Mouse (Mus musculus): ENCODE data around the gene Saa4.
"Not testable (repeated sequence)": the region's sequence is repeated elsewhere in the genome, so short reads cannot be mapped to it uniquely, and the experiment has no call there.

Saa4 gene

DNA sequence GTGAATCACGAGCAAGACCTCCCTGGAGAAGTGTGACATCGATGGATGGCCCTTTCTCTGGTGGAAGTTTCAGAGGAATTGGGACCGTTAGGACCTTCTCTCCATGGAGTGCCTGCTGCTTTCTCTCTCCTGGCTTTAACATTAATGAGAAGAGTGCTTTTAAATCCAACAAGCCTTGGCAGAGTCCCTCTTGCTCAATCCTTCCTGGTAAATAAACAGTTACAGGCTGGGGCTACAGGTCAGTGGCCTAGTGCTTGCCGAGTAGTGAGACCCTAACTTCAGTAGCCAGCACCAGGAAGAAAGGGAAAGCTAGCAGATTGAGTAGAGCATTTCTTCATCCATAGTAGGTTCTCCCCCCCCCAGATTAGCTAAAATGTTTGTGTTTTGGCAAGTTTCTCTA, at the start of gene Saa4:
Gene Saa4, minus strand, starts transcription at position 146 of the 400 bp plus-strand sequence.
- no peak for DNase-seq (ENCODE audit: low spot score in 2 of 2)

- DNase-seq (ENCODE audit: low spot score in 2 of 2) = peak in 1 of 2 experiments; percentile 42
These were observed 38.3 kb upstream of the Saa4 start for GRCm38 (mm10) chr7:46770706-46771105.

DNA sequence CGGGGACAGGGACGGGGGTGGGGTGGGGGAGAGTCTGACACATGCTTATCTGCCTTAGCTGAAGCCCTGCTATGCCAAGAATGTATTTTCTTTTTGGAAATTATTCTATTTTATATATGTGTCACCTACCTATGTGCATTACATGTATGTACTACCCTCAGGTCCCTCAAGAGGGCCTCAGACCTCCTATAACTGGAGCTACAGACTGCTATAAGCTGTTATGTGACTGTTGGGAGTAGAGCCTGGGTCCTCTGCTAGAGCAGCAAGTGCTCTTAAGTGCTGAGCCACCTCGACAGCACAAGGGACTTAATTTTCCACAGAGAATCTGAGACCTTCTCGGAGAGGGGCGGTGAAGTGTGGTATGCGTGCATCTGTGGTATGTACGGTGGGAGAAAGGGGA, 36.0 kb upstream of the Saa4 start:
- DNase-seq (ENCODE audit: low spot score in 2 of 2) = no peak

DNA sequence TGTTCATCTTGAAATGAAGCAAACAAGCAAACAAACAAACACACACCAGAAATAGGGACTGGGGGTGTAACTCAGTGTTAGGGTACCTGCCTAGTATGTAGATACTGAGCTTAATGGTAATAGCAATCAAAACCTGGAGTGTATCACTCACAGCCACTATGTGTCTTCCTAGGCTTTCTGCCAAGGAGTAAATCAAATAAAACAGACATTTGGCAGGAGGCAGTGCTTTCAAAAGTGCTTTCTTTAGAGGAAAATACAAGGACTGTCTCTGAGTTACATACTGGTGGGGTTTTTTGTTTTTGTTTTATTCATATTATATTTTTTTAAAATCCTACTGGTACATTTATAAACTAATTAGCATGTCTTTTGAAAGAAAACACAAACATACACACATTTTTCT, 35.0 kb upstream of the Saa4 start:
- DNase-seq (ENCODE audit: low spot score in 2 of 2) = no peak

DNA sequence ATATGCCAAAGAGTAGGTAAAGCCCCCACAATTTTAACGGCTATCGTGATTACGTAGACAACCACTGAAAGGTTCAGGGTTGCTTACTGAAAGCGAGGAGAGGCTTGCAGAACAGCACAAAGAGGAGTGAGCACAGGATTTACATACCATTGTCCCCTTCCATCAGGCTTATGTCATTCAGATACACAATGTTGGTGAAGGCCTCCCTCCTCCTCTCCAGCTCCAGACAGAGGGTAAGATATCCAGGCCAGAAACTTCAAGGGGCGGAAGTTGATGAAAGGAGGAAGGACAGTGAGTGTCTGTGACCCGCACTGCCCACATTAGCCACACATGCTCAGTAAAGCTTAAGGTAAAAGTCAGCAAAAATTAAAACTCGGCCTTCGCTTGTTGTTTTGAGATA, 32.3 kb upstream of the Saa4 start:
- DNase-seq (ENCODE audit: low spot score in 2 of 2) = no peak

GRCm38 (mm10) chr7:46762601-46763000, 30.2 kb upstream of the Saa4 start:
- DNase-seq (ENCODE audit: low spot score in 2 of 2) = no peak

DNA sequence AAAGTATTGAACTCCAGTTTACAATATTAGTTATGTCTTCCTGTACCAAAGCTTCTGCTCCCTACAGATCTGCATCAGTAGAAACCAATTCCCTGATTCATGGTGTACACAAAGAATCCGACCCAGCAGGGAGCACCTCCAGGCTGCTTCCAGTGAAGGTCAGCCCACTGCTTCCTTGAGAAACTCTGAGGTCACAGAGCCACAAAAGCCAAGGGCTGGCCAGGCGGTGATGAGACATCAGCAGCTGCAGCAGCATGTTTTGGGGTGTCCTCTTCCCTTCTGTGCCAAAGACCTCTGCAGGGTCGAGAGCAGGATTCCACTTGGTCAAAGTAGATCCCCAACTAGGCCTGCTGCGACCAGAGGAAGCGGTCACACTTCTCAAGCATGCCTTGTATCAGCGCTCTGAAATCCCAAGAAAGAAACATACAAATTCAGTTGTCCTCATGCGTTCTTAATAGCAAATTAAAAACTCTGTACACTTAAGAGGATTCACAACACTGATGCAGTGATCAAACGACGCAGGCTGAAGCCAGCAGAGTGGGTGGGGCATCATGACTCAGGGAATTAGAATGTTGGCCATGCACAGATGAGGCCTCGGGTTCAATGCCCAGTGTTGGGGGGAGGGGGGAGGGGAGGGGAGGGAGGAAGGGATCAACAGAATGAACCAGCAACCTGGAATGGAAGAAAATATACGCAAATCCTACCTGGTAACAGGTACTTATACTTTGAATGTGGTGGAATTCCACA, 28.8 kb upstream of the Saa4 start:
- DNase-seq (ENCODE audit: low spot score in 2 of 2) = no peak

DNA sequence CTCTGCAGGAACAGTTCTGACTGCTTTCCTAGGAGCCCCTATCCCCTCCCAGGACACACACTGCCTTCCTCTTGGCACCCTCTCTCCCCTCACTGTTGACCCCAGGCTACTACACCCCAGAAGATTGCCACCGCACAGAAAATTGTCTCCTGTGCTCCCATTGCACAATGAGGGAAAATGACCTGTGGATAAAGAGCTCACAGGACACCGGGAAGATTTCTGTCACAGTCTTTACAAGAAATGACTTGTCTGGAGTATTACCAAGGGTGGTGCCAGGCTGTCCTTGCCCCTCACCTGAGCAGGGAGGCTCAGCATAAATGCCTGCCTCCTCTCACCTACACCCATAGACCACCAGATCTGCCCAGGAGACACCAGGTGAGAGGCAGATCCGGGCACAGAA, 19.1 kb upstream of the Saa4 start, which contains the start of gene Saa2:
Gene Saa2, plus strand, starts transcription at position 301 of the 400 bp plus-strand sequence.
- no peak for DNase-seq (ENCODE audit: low spot score in 2 of 2)

DNA sequence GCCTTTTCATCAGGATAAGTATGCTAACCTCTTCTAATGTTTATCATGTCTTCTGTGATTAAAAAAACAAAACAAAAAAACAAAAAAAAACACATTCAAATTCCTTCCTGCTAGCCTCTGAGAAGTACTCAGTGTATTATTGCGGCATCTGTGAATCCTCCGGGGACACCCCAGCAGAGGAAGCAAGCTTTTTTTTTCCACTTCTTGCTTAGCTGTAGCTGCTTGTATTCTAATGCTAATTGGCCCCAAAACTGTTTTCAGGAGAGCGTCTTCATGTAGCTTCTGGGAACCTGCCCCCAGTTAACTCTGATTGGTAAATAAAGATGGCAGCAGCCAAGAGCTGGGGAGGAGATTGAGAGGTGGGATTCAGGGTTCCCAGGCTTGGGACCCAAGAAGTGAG, 16.1 kb upstream of the Saa4 start:
- no peak for DNase-seq (ENCODE audit: low spot score in 2 of 2)

- no peak for DNase-seq (ENCODE audit: low spot score in 2 of 2)
These were observed 14.0 kb upstream of the Saa4 start for GRCm38 (mm10) chr7:46746381-46746780.

DNA sequence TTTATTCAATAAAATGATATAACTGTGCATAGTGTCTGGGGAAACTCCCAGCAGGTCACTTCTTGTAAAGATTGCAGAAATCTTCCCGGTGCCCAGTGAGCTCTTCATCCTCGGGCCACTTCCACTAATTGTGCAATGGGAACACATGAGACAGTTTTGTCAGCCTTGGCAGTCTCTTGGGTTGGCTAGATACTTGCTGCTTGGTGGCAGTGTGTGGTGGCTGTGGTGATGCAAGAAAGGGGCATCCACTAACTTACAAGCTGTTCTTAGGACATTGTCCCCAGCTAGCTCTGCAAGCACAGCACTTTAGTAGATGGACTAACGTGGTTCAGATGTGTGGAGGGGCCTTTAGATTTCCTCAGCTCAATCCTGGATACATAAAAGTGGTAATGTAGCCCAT, 13.4 kb upstream of the Saa4 start:
- no peak for DNase-seq (ENCODE audit: low spot score in 2 of 2)

DNA sequence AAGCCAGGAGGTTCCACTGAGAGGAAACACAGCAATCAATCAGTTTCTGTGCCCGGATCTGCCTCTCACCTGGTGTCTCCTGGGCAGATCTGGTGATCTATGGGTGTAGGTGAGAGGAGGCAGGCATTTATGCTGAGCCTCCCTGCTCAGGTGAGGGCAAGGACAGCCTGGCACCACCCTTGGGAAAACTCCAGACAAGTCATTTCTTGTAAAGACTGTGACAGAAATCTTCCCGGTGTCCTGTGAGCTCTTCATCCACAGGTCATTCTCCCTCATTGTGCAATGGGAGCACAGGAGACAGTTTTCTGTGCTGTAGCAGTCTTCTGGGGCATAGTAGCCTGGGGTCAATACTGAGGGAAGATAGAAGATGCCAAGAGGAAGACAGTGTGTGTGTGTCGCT, 10.5 kb upstream of the Saa4 start, which contains the start of gene Saa1:
Gene Saa1, minus strand, starts transcription at position 101 of the 400 bp plus-strand sequence.
- not testable (repeated sequence) for DNase-seq (ENCODE audit: low spot score in 2 of 2)

DNA sequence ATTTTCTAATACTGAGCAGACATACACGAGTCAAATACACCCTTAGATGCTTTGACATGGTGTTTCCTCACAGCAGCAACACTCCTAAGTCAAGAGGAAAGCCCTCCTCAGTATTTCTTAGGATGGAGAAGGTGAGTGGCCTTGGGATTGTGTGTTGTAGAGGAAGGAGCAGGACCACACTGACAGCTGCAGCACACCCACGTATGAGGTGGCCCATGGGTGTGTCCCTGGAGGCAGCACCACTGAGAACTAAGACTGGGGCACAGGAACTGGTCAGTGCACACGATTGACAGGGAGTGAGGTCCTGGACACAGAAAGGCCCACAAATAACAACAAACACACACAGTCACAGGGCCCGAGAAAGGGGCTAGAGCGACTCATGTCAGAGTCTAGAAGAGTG, 7.6 kb upstream of the Saa4 start:
- not testable (repeated sequence) for DNase-seq (ENCODE audit: low spot score in 2 of 2)

DNA sequence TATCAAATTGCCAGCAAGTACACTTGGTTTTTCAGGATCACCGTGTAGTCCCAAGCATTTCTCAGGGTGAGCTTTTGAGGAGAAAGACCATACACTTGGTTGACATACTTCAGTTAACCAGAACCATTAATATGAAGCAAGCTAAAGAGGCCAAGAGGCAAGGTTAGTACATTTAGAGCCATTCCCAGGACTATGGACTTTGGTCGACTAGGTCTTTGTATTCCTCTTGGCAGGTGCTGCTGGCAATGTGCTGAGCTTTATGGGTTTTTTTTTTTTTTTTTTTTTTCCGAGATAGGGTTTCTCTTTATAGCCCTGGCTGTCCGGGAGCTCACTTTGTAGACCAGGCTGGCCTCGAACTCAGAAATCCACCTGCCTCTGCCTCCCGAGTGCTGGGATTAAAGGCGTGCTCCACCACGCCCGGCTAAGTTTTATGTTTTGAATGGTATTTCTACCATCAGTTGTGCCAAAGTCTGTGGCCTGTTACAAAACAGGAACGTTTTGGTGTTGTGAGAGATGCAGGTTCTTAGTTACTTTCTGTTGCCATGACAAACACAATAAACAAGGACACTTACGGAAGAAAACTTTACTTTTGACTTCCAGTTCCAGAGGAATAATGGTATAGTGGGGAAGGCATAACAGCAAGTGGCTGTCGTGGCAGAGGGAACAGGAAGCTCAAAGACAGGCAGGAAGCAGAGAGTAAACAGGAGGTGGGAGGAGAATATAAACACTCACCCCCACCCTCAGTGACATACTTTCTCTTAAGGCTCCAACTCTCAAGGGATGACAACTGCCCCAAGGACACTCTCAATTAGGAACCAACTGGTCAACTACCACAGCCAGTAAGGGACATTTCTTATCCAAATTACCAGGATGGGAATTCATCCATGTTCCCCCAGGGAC, 6.4 kb upstream of the Saa4 start:
- no peak for DNase-seq (ENCODE audit: low spot score in 2 of 2)

DNA sequence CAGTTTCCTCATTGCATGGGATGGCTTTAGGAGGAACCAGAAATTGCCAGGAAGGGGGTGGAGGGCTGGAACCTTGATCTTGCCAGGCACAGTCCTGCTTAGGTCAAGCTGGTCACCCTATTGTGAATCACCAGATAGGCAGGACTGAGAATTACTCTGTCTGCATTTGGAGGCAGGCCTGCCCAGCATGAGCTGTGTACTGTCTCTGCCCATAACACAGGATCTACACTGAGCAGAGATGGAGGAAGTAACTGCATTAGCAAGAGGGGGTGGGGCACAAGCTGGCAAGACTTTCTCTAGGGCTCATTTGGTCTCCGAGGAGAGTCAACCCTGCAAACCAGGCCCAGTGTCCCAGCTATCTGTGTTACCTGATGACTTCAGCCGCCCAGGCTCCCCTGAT, 2.6 kb upstream of the Saa4 start:
- DNase-seq (ENCODE audit: low spot score in 2 of 2) = no peak

DNA sequence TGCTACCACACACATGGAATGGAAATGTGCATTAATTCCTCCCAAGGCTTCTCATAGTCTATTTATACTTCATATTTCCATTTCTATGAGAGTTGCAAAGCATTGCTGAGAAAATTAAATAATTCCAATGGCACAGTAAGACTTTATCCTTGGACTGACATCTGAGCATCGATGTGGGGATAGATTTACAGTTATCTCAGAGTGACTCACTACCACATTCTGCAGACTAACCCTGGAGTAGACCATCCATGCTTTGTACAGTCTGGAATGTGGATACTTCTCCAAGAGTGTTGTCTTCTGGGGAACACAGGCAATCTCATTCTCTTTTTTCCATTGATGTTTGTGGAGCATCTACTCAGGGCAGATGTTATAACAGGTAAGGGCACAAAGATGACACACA, 4.8 kb downstream of the Saa4 start:
- no peak for DNase-seq (ENCODE audit: low spot score in 2 of 2)

GRCm38 (mm10) chr7:46724396-46724795, 8.0 kb downstream of the Saa4 start:
- DNase-seq (ENCODE audit: low spot score in 2 of 2) = no peak

DNA sequence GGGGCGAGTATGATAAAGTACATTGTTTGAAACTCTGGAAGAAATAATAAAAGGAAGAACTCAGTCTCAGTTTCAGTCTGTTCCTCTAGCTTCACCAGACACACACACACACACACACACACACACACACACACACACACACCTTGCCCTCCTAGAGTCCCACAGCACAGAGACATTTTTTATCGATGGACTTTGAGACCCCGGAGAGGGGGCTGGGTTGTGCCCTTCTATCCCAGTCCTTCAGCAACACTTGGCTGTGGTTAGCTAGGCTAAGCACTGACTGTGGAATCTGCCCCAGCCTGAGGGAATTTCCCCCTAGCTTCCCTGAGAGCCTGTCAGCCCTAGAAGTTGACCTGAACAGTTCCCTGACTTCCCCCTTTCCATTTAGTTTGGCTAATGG, 8.6 kb downstream of the Saa4 start:
- no peak for DNase-seq (ENCODE audit: low spot score in 2 of 2)

GRCm38 (mm10) chr7:46723354-46723753, 9.0 kb downstream of the Saa4 start:
- no peak for DNase-seq (ENCODE audit: low spot score in 2 of 2)

GRCm38 (mm10) chr7:46720460-46720859, 11.9 kb downstream of the Saa4 start:
- DNase-seq (ENCODE audit: low spot score in 2 of 2) = no peak

DNA sequence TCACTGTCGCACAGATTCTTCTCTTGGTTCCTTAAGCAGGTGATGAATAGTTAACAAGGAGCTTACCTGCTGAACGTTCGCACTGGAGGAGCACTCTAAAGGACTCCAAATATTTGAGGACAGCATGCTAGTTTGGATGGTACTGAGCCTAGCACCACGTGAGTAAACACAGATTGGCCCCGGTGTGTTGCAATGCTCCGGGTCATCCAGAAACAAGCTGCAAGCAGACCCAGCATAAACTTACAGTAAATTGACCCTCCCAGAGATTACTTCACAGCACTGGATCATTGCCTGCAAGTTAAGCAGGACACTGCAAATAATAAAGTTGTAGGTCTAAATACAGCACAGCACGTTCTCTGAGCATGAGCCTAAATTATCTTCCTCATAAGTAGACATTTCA, 12.9 kb downstream of the Saa4 start:
- no peak for DNase-seq (ENCODE audit: low spot score in 2 of 2)

- DNase-seq (ENCODE audit: low spot score in 2 of 2) = no peak
These were observed 13.7 kb downstream of the Saa4 start for GRCm38 (mm10) chr7:46718591-46719270.
